Mouse (Mus musculus) heart, adult 18-20 months (tissue): Measurements from ENCODE around the gene Gm28035. TPM values are rescaled to one million over a fixed set of nuclear protein-coding genes. Genes with fewer than 3 reads are reported as not detected.

Source experiments
- DNase-seq, 2 experiments: peaks; one replicate each; pipeline ENCODE4 v3.0.0; 2021 to 2022; ENCODE audit warnings: mixed read lengths in 1 of 2
- total RNA-seq, 2 experiments: library from RNA; stranded (reverse); gene quantifications; 2 replicates each; pipeline ENCODE4 v1.2.3; 2021

The Gm28035 gene
- total RNA-seq, 2 experiments from 2014 or later, result 3.4 to 3.6 TPM

DNA sequence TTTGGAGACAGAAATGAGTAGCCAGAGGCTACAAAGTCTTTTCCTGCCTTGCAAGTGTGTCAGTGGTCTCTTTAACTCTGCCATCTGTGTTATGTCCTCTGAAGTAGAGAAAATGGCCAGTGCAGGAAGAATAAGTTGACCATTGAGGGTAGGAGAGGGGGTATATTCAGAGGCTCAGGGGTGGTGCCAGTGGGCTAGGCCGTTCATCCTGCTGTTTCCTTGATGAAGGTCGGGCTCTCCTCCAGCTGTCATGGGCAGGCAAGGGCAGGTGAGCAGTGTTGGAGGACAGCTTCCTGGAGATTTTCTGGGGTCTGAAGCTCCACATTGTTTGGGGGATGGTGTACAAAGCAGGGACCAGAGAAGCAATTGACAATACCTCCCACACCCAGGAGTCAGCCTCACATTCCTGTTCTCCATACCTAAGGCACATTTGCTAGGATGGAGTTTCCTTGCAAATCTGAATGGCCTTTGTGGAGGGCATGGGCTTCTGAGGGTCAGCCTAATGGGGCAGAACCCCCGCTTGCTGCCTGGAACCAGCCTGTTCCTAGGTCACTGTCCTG lies 1.4 kb upstream of the Gm28035 start:
- peak; percentile 46 to 60 for DNase-seq

DNA sequence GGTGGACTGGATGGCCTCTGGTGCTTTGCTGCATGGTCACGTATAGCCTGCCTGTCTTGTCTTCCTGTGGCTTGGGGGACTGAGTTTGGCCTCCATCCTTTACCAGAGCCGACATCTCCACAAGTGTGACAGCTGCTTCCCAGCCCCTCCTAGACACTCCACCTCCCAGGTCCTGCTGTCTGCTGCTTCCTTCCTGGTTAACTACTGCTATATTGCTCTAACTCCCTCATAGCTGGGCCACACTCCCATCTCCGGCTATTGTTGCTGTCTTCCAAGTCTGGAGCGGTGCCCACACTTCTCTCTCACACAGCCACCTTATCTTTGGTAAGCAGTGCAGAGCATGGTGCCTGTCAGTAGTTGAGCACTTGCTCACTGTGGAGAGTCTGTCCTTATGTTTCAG lies 590 bp upstream of the Gm28035 start:
- DNase-seq, result peak; percentile 86 to 92

DNA sequence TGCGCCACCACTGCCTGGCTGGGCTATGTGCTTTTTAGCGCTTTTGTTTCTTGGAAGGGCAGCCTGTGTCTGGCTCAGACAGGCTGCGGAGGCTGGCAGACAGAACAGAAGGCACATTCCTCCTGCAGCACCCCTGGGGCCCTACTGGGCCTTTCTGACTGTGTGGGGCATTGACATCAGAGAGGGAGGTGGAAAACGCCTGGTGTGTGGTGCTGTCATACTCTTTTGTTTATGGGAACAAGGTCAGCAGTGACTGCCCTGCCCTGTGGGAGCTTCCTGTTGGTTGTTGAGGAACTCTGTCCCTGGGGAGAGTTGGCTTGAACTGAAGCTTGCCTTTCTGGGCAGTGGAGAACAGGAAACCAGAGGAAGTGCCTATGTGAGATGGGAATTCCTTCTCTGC lies 2.1 kb downstream of the Gm28035 start:
- DNase-seq, result peak; percentile 85 to 95

DNA sequence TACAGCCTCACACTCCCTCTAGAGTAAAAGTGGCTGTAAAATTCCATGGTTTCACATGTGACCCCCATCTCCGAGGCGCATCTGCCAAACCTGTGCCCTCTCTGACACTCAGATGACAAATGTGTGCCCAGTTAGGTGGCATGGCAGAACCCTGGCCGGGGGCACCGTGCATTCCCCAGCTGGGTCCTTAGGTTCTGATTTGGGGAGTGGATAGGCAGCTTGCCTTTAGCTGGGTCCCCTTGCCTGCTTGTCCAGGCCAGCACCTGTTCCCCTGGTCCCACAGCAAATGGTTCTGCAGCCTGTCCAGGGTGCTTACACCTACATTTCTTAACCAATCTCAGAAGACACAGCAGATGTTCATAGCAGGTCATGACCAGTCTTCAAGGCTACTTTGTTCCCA lies 3.0 kb downstream of the Gm28035 start:
- DNase-seq, result peak in 1 of 2 experiments; percentile 41

DNA sequence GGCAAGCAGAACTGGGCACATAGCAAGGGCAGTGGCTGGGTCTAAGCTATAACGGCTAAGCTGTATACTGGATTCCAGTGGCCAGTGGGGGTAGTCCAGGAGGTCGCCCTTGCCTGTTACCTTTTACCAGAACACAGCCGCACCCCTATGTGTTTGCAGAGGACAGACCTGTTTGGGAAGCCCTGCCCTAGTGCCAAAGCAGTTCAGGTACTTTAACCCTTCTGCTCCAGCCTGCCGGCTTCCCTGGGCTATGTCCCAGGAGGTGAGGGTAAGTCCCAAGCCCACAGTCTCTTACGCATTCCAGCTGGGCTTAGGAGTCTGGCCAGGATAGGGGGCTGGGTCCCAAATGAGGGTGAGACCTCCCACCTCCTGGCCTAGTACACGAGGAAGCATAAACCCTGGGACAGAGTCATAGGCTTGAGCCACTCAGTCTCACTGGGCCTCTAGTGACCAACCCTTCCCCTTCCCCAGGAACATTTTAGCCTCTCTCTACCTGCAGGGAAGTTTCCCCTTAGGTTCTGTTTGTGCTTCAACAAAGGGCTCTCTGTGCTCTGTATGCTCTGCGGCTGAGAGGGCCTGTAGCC lies 4.3 kb downstream of the Gm28035 start:
- DNase-seq, result peak in 1 of 2 experiments; percentile 30

DNA sequence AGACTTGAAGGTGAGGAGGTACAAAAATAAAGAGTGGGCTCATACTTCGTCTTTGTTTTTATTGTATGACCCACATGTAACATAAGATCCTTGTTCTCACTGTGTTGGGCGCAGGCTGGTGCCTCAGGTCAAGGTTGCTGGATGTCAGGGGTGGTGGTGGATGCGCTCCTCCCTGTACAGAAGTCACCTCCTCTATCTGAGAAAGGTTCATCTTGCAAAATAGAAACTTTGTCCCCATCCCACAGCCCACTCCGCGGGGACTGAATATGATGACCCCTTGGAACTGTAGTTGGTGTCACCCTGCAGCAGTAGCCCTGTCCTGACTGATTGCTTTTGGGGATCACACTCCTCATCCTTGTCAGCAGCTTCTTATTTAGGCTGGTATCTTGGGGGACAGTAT lies 6.7 kb downstream of the Gm28035 start:
- DNase-seq, result no peak

DNA sequence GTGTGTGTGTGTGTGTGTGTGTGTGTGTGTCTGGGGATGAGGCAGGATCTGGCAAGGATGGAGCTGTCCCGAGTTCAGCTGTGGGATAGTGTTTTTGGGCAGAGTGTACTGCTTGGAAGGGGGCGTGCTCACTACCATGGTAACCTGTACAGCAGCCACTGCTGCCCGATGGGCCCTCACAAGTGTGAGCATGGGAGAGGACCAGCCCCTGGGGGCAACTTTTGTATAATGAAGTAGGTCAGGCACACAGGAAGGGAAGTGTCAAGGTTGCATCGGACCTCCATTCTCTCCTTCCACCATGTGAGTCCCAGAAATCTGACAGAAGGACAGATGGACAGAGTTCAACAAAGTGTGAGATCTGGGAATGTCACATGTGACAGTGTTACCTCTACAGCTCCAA lies 7.3 kb downstream of the Gm28035 start:
- peak; percentile 36 to 48 for DNase-seq

DNA sequence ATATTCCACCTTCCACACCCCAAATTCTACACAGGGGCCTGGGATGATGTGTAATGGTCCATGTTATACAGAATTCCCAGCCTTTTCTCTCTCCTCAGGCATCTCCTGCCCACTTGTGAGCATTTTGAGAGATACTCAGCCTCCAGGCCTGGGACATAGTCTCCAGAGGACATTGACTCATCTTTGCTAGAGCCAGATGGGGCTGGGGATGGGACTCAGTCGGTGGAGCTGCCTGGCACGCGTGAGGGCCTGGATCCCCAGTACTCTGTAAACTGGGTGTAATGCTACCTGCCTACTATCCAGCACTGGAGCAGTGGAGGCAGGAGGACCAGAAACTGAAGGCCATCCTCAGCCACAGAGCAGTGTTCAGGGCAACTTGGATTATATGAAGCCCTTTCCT lies 8.8 kb downstream of the Gm28035 start:
- peak in 1 of 2 experiments; percentile 13 for DNase-seq

DNA sequence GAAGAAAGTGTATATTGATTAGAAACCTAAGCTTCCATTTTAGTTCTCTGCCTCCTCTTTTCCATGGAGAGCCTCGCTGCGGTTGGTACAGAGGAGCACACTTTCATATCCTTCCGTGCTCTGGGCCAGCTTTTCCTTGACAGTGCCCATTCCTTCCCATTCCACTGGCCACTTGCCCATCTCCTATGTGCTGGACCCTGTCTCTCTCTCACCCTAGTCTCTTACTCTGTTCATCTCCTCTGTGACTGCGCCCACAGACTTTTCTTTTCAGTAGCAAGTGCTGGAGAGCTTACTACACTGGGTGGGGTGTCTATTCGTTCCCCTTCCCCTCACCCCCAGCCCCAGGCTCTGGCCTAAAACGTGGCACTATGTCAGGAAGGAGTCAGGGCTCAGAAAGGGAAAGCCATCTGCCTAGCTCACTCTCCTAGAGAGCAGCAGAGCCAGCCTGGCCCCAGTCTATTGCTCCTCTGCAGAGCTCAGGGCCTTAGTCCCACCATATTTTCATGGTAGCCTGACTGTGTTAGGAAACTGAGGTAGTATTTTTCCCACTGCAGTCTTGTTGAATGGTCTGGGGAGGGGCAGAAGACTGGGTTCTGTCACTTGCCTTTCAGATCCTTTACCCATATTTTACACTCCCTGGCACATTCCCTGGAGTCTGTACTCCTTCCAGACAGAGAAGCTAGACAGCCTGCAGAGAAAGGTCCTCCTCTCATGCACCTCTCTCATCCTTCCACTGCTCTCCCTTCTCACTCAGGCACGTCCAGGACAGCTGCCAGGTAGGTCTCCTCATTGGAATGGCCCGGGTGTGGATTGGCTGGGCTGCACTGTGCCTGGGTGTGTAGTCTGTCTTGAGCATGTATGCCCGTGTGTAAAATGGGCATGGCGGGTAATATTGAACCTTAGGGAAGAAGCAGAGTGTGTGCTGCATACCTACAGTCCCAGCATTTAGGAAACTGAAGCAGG lies 10.1 kb downstream of the Gm28035 start:
- DNase-seq, result peak in 1 of 2 experiments; percentile 39

DNA sequence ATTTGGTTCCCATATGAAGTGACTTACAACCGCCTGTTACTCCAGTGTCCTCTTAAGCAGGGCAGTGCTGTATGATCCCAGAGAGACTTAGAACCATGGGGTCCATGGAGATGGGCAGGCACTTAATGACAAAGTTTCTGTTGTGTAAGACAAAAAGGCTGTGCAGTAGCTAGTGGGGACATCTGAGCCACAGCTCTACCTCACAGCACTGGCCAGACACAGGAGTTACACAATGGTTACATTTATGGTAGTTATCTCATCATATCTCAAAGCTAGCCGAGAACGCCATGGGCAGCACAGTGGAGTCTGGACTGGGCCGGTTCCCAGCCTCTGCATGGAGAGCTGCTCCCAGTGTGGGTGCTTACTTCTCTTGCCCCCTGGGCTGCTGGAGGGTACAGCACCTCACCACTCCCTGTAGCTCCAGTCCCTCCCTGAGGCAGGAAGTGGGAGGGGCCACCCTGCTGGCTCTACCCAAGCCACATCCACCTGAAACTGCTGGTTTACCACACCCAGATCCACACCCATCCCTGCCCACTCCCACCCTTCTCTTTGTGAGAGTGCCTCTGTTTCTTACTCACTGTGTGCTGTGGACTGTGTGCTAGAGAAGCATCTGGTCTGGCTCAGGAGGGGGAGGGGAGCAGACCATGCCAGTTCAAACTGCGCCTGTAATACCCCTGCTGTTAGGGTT lies 11.2 kb downstream of the Gm28035 start:
- DNase-seq, result peak; percentile 60 to 80

DNA sequence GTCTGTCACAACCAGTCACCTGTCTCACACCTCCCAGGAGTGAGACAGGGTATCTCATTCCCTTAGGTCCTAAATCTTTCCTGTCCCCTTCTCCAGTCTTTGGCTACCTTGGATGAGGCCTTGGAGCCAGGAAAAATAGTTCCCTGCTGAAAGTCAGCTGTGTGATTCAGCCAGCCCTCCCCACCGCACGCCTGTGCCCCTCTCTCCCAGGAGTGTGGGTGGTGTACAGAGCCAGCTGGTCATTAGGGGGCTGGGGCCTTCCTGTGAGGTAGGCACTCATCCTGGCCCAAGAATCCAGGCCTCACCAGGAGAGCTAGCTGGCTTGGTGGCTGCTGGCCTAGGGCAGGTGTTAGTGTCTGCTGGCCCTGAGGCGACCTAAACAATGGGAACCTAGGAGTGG lies 12.2 kb downstream of the Gm28035 start:
- peak in 1 of 2 experiments; percentile 16 for DNase-seq

DNA sequence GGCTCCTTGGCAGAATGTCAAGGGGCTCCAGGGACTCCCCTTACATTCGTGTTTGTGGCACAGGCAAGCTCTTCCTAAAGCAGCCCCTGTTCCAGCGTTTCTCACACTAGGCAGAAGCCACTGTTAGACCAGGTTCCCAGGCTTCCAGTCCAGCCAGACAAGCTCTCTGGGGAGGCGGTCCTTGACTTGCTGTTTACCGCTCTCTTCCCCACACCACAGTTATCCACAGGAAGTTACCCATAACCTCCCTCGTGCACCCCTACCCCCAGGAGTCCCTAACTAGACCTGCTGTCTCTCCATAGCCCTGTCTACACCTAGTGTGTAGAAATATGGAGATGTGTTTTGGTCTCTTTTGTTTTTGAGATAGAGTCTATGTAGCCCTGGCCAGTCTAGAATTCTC lies 13.4 kb downstream of the Gm28035 start:
- DNase-seq, result peak; percentile 31 to 41

DNA sequence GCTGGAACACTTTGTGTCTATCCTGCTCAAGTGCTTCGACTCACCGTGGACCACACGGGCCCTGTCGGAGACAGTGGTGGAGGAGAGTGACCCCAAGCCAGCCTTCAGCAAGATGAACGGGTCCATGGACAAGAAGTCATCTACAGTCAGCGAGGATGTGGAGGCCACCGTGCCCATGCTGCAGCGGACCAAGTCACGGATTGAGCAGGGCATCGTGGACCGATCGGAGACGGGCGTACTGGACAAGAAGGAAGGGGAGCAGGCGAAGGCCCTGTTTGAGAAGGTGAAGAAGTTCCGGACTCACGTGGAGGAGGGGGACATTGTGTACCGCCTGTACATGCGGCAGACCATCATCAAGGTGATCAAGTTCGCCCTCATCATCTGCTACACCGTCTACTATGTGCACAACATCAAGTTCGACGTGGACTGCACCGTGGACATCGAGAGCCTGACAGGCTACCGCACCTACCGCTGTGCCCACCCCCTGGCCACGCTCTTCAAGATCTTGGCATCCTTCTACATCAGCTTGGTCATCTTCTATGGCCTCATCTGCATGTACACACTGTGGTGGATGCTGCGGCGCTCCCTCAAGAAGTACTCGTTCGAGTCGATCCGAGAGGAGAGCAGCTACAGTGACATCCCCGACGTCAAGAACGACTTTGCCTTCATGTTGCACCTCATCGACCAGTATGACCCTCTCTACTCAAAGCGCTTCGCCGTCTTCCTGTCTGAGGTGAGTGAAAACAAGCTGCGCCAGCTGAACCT lies 15.4 kb downstream of the Gm28035 start:
- peak in 1 of 2 experiments; percentile 17 for DNase-seq

DNA sequence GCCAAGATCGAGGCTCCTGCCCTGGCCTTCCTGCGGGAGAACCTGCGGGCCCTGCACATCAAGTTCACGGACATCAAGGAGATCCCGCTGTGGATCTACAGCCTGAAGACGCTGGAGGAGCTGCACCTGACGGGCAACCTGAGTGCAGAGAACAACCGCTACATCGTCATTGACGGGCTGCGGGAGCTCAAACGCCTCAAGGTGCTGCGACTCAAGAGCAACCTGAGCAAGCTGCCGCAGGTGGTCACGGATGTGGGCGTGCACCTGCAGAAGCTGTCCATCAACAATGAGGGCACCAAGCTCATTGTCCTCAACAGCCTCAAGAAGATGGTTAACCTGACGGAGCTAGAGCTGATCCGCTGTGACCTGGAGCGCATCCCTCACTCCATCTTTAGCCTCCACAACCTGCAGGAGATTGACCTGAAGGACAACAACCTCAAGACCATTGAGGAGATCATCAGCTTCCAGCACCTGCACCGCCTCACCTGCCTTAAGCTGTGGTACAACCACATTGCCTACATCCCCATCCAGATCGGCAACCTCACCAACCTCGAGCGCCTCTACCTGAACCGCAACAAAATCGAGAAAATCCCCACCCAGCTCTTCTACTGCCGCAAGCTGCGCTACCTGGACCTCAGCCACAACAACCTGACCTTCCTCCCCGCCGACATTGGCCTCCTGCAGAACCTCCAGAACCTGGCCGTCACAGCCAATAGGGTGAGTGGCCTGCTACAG lies 16.4 kb downstream of the Gm28035 start:
- DNase-seq, result peak in 1 of 2 experiments; percentile 14

DNA sequence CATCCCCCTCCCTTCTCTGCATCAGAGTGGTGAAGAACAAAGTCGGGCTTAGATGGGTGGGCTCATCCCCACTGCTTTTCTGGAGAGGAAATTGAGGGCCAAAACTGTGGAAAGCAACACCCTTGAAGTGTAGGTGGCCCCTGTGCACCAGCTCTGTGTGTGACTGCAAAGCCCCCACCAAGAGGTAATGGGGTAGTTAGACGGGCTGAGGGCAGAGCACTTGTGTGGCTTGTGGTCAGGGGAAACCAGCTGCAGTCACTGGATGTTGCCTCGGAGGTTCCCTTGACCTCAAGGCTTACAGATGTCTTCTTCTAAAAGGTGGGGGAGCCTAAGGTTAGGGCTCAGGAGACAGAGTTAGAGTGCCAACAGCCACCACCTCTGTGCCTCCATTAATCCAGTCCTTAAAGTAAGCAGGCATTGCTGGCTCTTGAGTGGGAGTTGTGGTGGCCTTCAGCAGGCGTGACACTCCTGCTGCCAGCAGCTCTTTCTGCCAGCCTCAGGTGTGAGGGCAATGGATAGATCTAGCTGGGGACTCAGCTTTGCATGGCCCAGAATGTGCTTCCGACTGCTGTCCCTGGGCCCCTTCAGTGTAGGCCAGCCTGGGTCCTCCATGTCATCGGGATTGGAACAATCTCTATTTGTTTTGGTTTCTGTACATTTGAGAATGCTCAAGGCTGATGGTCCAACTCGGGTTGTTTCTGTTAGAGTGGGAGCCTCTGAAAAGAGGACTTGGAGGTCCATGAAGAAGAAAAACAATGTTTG lies 17.5 kb downstream of the Gm28035 start:
- no peak for DNase-seq

DNA sequence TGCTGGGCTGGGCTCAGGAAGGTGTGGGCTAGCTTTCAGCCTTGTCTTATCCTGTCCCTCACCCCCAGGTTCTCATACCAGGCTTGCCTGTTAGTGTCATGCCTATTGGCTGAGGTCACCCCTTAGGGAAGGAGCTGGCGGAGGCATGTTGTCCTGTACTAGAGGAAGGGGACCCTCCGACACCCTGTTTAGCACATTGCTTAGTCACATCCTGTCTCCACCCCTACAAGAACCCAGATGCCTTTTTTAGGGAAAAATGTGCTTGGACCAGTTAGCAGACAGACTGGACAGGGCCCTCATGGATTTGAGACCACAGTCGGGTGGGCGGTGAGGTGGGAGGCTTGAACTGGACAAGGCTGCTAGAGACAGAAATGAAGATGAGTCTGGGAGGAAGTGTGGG lies 18.2 kb downstream of the Gm28035 start:
- peak; percentile 88 to 94 for DNase-seq

DNA sequence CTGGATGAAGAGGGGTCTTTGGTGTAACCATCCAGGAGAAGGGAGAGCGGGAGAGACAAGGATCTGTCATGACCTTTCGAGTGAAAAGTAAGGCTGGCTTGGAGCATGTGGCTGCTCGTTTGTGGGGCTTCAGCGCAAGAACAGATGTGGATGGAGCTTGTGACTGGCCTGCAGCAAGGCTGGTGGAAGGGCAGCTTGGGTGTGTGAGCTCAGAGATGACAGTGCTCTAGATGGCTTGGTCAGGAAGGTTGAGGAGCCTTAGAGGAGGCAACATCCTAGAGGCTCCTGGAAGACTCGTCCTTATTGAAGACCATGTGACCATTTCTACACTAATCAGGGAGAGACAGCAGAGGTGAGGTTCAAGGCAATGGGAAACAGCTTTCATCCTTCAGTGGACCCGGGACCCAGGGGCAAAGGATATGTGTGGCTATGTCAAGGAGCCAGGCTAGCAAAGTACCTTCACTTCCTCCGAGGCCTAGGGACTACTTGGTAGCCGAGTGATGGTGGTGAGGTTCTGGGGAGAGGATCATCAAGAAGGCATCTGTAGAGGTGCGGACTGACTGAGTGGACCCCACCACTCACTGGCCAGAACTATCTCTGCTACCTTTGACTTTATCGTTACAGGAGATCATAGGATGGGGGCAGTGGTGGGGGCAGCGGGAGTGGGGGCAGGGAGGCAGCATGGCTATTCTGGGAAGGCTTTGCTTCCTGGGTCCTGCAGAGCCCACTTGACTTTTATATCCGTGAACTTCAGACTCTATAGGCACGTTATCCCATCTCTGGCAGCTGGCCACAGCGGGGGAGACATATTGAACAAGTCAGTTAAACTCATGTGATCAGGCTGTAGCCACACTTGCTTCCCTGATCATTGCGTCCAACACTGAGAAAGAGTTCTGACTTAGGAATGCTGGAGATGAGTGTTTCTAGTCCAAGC lies 19.0 kb downstream of the Gm28035 start:
- peak in 1 of 2 experiments; percentile 51 for DNase-seq

DNA sequence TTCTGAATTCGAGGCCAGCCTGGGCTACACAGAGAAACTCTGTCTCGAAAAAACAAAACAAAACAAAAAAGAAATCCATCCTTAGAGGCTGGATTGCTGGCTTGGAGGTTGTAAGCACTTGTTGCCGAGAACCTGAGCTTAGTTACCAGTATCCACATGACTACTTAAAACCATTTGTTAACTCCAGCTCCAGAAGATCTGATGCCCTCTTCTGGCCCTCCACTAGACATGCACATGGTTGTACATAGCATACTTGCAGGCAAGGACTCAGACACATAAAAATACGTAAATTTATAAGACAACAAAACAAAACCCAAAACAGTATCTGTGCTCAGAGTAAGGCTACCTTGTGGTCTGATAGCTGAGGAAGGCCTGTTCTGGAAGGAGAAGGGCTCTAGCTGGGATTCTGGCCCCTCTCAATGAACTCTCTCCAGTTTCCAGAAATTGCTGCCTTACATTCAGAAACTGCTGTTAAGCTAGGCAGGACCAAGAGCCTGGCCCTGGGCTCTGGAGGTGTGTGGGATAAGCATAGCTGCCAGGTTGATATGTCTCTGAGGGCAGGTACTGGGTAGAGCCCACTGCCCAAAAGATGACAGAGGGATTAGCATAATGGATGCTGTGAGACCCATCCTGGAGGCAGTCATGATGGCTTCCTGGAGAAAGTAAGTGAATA lies 20.8 kb downstream of the Gm28035 start:
- peak in 1 of 2 experiments; percentile 34 for DNase-seq
